Comparison of ENCODE assay signal across 18 mouse cellular contexts in genomic region chr12:13580796-13581195, GRCm38 (mm10).
A peak's percentile ranks its signal among the peaks of the same experiment; 100 is the strongest.
DNase-seq lines count a peak whose midpoint lies in the region; ATAC-seq lines count a peak whose summit lies in the region.
"Had no signal": no experiment of that assay in that cellular context is flagged by ENCODE, and none has a peak within 500 bp of the region (broad histone marks: within the 10 kb centered on the region; RNA-seq: fewer than 3 reads in every experiment).

No protein-coding gene starts in this region.

- H3K27me3 ChIP-seq in midbrain, embryonic 11.5 days (ENCODE audit: control insufficient read depth, insufficient read depth, low read length), result no peaks in the 10 kb centered on the region
- no peaks in the 10 kb centered on the region for H3K27me3 ChIP-seq in midbrain, embryonic 16.5 days (ENCODE audit: control insufficient read depth, insufficient read depth, low read depth, low read length)
- H3K27me3 ChIP-seq: CH12.LX, Patski had no signal

- no peak overlapping the region for H3K27ac ChIP-seq in midbrain, embryonic 11.5 days (ENCODE audit: low read depth, low read length)
- H3K27ac ChIP-seq in midbrain, embryonic 16.5 days (ENCODE audit: low read length), result no peak overlapping the region

- H3K9me3 ChIP-seq in midbrain, embryonic 11.5 days (ENCODE audit: control insufficient read depth, low read length), result no peaks in the 10 kb centered on the region
- no peaks in the 10 kb centered on the region for H3K9me3 ChIP-seq in midbrain, embryonic 16.5 days (replicated peaks; ENCODE audit: control insufficient read depth, low read length, poor library complexity, severe bottlenecking)

- no peak for ATAC-seq in midbrain, embryonic 11.5 days (ENCODE audit: low FRiP score)
- ATAC-seq in midbrain, embryonic 16.5 days, result no peak
- ATAC-seq: activated CD4-positive, CD25-positive, alpha-beta regulatory T cell, adult 4 months; CD4-positive, CD25-positive, alpha-beta regulatory T cell, adult 4 months; Patski had no signal

- WGBS in midbrain, embryonic 11.5 days, result 88% methylated on average over 1 of the region's 1 CpGs
- 100% methylated on average over 1 of the region's 1 CpGs for WGBS in midbrain, embryonic 16.5 days

- no peaks in the 10 kb centered on the region for H3K36me3 ChIP-seq in midbrain, embryonic 11.5 days (ENCODE audit: control insufficient read depth, insufficient read depth, low read length)
- H3K36me3 ChIP-seq in midbrain, embryonic 16.5 days (ENCODE audit: control insufficient read depth, insufficient read depth, low read length), result peaks cover 10% of the 10 kb centered on the region

- no peak overlapping the region for H3K4me2 ChIP-seq in midbrain, embryonic 11.5 days
- no peak overlapping the region for H3K4me2 ChIP-seq in midbrain, embryonic 16.5 days (ENCODE audit: low read length)

- no peak overlapping the region for H3K4me3 ChIP-seq in midbrain, embryonic 11.5 days (ENCODE audit: low read depth, low read length)
- H3K4me3 ChIP-seq in midbrain, embryonic 16.5 days (ENCODE audit: low read depth, low read length), result no peak overlapping the region

- H3K4me1 ChIP-seq in midbrain, embryonic 11.5 days (ENCODE audit: control insufficient read depth, insufficient read depth, low read length), result no peaks in the 10 kb centered on the region
- 0 out of 2 replicates have a peak, but pooled peaks cover 2% of the 10 kb centered on the region for H3K4me1 ChIP-seq in midbrain, embryonic 16.5 days (ENCODE audit: control insufficient read depth, insufficient read depth, low read length)

- no peak overlapping the region for H3K9ac ChIP-seq in midbrain, embryonic 11.5 days (ENCODE audit: low read length)
- H3K9ac ChIP-seq in midbrain, embryonic 16.5 days (ENCODE audit: low read depth, low read length), result no peak overlapping the region

- peak; percentile 55 for DNase-seq in heart, adult 11 months
- DNase-seq in heart, postnatal 4 days, result no peak
- DNase-seq in midbrain, embryonic 11.5 days (ENCODE audit: low spot score, missing footprints), result peak; percentile 75
- DNase-seq: adrenal gland, adult 2 months; adrenal gland, adult 8-10 months; adrenal gland, postnatal 10 days; adrenal gland, postnatal 14 days; adrenal gland, postnatal 25 days; adrenal gland, postnatal 36 days; B cell, adult 2 months; cerebellum, adult 11 months; cerebellum, adult 11-12 months; cerebellum, adult 18-20 months had no signal
